Mouse (Mus musculus): ENCODE results near the gene Sf3b1.

DNA sequence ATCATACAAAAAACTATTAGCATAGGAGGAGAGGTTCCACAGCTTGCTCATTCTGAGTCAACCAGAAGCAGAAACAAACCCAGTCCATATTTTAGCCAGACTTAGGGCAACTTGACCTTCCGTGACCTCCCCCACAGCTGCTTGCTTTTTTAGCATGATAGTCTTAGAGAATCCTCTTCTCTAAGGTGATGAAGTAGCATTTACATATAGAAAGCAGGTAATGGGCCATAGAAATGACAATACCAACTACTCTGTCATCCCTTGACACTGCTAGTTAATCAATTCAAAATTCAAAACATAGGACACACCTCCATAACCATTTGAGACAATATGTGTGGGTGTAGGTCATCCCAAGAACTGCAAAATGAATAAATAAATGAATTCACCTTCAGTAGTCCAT is 12.7 kb upstream of the Sf3b1 start:
- no peak for TF ChIP-seq CTCF (IDR thresholded peaks at IDR 0.05; ENCODE audit: low read depth, low read length)
- no peak for TF ChIP-seq POLR2A (IDR thresholded peaks at IDR 0.05; ENCODE audit: extremely low read depth, insufficient read depth, low read length)

Measured in liver, adult 2 months (tissue).